Mouse (Mus musculus) left cerebral cortex, adult 9 months (tissue): Measurements from ENCODE around the gene Ptf1a.

Experiments
- DNase-seq, 2 experiments: peaks; one replicate each; pipeline ENCODE4 v3.0.0; 2022; ENCODE audit warnings: low spot score in 2 of 2

Ptf1a gene

DNA sequence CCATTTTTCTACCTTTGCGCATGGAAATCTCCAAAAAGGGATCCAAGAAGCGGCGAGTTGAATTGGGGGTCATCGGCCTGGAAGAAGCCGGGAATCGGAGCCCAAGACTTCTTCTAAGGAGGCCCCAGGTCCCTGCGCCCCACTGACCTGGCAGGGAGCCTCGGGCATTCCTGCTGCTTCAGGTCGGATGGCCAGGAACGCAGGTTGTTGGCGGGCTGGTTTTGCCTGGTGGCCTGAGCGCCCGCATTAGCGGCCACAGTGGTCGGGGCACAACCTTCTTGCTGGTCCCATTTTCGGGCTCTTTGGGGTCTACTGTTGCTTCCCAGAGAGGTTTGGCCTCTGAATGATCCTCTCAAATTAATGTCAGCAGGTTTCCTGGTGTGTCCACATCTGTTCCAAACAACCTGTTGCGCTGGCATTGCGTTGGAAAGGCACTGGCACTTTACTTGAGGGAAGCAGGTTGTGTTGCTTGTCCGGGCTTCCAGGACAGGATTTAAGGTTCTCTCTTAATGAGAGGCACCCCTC lies 7.1 kb downstream of the Ptf1a start:
- DNase-seq = no peak

DNA sequence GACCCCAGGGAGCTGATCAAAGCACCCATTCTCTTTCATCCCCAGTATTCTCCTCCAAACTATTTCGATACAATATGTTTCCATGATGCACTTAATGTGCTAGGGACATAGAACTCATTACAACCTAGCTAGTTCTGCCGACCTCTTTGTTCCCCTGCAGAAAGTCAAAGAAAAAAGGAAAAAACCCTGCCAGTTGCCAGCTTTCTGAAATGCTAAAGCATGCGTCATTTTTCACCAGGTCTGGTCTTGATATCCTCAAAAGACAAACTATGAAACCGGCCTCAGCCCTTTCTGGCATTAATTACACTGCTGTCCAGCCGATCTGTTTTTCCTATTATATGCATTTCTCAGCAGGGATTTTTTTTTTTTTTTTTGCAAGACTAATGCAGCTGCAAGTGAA lies 9.8 kb downstream of the Ptf1a start:
- DNase-seq = no peak

DNA sequence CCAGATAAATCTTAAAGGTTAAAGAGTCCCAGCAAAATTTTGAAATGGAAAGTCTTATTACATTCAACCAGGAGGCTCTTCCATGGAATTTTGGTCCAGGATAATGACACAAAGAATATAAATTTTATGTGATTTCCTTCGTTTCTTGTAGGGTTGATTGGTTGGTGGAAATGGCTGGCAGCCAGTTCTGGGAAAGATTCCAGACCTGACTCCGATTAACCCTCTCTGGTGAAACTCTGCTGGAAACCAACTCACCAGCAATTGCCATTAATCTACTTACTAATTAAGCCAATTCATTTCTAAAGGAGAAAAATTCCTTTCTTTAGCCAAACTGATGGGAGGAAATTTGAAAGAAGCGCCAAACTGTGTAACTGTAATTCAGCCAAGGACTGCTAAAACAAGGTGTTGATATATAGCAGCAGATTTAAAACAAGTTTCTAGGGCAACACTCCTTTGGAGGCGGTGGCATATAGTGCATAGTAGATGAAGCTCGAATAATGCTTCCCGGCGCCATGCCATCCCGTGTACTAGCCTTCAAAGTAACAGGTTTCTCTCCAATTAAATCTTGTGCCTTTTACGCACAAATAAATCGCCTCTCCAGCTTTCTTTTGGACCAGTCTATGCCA lies 10.5 kb downstream of the Ptf1a start:
- no peak for DNase-seq

DNA sequence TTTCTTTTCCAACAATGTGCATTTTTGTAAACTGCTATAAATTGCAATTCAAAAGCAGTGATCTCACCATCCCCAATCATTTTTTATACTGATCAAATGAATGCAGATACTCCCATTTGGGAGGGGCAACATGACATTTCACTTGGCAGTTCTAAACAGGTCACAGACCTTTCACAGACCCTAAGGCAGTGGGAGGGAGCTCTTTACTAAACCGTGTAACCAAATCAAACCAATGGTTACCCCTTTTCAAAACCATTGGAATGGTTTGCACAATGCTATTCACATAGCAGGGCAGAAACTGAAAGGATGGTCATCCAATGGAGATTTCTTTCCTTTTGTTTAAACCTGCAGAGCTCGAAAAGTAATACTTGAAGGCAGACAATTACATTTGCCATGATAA lies 13.3 kb downstream of the Ptf1a start:
- no peak for DNase-seq

DNA sequence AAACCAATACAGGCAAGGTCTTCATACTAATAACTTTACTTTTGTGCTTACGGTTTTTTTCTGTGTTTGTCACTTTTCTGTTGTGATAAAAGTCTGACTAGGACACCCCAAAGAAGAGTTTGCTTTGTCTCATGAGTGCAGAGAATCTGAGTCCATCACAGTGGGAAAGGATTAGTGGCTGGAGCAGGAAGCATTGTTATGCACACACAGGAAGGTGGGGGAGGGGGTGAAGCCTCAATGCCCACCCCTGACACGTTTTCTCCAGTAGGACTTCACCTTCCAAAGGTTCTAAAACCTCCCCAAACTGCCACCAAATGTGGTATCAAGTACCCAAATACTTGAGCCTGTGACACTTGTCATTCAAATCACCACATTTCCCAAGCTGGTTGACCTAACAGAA lies 16.5 kb downstream of the Ptf1a start:
- DNase-seq = no peak

DNA sequence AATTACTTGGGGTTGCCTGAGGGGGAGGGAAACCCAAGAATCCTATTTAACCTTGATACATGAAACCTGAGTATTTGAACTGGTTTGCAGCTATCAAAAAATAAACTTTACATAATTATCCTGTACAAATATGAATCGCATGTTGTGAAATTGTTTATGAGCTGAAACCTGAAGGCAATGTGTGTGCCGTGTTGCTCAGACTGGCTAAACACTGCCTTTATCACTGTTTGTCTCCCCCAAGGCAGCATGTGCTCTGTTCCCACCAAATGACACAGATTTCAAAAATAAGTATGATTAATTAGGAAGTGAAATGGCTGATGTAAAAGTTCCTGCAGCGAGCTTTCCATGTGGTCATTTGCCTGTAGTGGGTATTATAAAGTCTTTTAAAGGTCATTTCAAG lies 44.8 kb downstream of the Ptf1a start:
- DNase-seq = no peak
